Mouse (Mus musculus) ES-E14 (cell line): Measurements from ENCODE around the gene Kif1b. TPM values are rescaled to one million over a fixed set of nuclear protein-coding genes. Genes with fewer than 3 reads are reported as not detected.
A peak's percentile ranks its signal among the peaks of the same experiment; 100 is the strongest.

Experiments
- DNase-seq: peaks from one replicate; pipeline ENCODE4 v3.0.0-alpha.2; 2013; ENCODE audit warnings: low read depth, low spot score
- H3K27ac ChIP-seq: 2 replicates; pipeline ENCODE4 v1.5.1; 2012; ENCODE audit warnings: low read depth, mild to moderate bottlenecking, low read length, moderate library complexity, mixed read lengths; ENCODE audit not compliant: poor library complexity, insufficient read depth, severe bottlenecking
- H3K36me3 ChIP-seq: 2 replicates; pipeline ENCODE4 v1.6.1; 2012; ENCODE audit warnings: mild to moderate bottlenecking, low read length, moderate library complexity, mixed read lengths; ENCODE audit not compliant: control insufficient read depth, poor library complexity, insufficient read depth, severe bottlenecking
- H3K4me1 ChIP-seq, 2 experiments: fragments of 150-350 bp in 1 of 2; sonication (generic) in 1 of 2; 2 replicates each; pipeline ENCODE4 v1.6.1; 2012; ENCODE audit warnings: low read length in 2 of 2, mild to moderate bottlenecking in 1 of 2, mixed read lengths in 1 of 2; ENCODE audit not compliant: control insufficient read depth in 2 of 2, insufficient read depth in 2 of 2, poor library complexity in 1 of 2
- H3K4me3 ChIP-seq, 2 experiments: fragments of 150-350 bp in 1 of 2; sonication (generic) in 1 of 2; 2 replicates each; pipeline ENCODE4 v1.5.1; 2012; ENCODE audit warnings: low read length in 2 of 2, low read depth in 1 of 2, mild to moderate bottlenecking in 1 of 2, mixed read lengths in 1 of 2; ENCODE audit not compliant: insufficient read depth in 1 of 2, poor library complexity in 1 of 2, severe bottlenecking in 1 of 2
- H3K9ac ChIP-seq: 2 replicates; pipeline ENCODE4 v1.6.1; 2012; ENCODE audit warnings: low read depth, mild to moderate bottlenecking, low read length, mixed read lengths; ENCODE audit not compliant: poor library complexity, insufficient read depth, severe bottlenecking
- H3K9me3 ChIP-seq: fragments of 150-350 bp; sonication (generic); 2 replicates; pipeline ENCODE4 v1.6.1; 2012; ENCODE audit warnings: low read depth, mild to moderate bottlenecking, low read length; ENCODE audit not compliant: control insufficient read depth, insufficient read depth
- CHD2 ChIP-seq: IDR thresholded peaks from 2 replicates; pipeline ENCODE4 v1.6.1; 2014; ENCODE audit warnings: mild to moderate bottlenecking, low read depth, low read length, inconsistent platforms
- HCFC1 ChIP-seq: IDR thresholded peaks from 2 replicates; pipeline ENCODE4 v1.6.1; 2012; ENCODE audit warnings: low read length, inconsistent platforms, borderline replicate concordance; ENCODE audit not compliant: insufficient read depth
- MAFK ChIP-seq: IDR thresholded peaks from 2 replicates; pipeline ENCODE4 v1.6.1; 2014; ENCODE audit warnings: mild to moderate bottlenecking, low read depth, low read length, inconsistent platforms; ENCODE audit not compliant: insufficient read depth
- ZC3H11A ChIP-seq: IDR thresholded peaks from 2 replicates; pipeline ENCODE4 v1.6.1; 2012; ENCODE audit warnings: low read depth, mild to moderate bottlenecking, inconsistent platforms, low read length, borderline replicate concordance
- ZNF384 ChIP-seq: IDR thresholded peaks from 2 replicates; pipeline ENCODE4 v1.6.1; 2012; ENCODE audit warnings: low read depth, low read length, inconsistent platforms
- in situ Hi-C, 2 experiments: fragments of 600-800 bp; cut with MboI; formaldehyde crosslinking; loops; one replicate each; pipeline ENCODE4 v1.15.1; 2025; ENCODE audit warnings: low sequenced_read_pairs in 2 of 2, inconsistent platforms in 1 of 2; ENCODE audit not compliant: unreplicated experiment in 2 of 2
- total RNA-seq: library from RNA; depleted of rRNA; stranded (reverse); fragments of 300-350 nt; gene quantifications from 2 replicates; pipeline ENCODE4 v1.2.3, GENCODE M21; 2012

The Kif1b gene
- total RNA-seq, 1 experiment: 27.1 TPM

GRCm38 (mm10) chr4:149282025-149282738, 25.3 kb downstream of the Kif1b start:
- Histone ChIP-seq H3K9ac (no peak overlapping the region), H3K4me1 (peaks cover 0 to 9% of the 10 kb centered on the region in 2 experiments; a peak in 1 of 4 replicates), H3K36me3 (no peaks in the 10 kb centered on the region), H3K9me3 (no peaks in the 10 kb centered on the region), H3K27ac (peak overlapping the region; percentile 42; the same call in 1 of the 2 replicates), H3K4me3 (no peak overlapping the region)
- in situ Hi-C loops: no loop called here
- DNase-seq: no peak
- TF ChIP-seq ZNF384 (no peak), MAFK (no peak), CHD2 (no peak), HCFC1 (no peak), ZC3H11A (no peak)

- in situ Hi-C loops: no loop called here
- Histone ChIP-seq H3K27ac (no peak overlapping the region), H3K9ac (no peak overlapping the region), H3K4me1 (peaks cover 0 to 4% of the 10 kb centered on the region in 2 experiments; a peak in 1 of 4 replicates), H3K36me3 (peaks cover 2% of the 10 kb centered on the region; the same call in 1 of the 2 replicates), H3K9me3 (no peaks in the 10 kb centered on the region), H3K4me3 (no peak overlapping the region)
- TF ChIP-seq HCFC1: no peak
- no peak for TF ChIP-seq CHD2
- TF ChIP-seq ZC3H11A: no peak
- TF ChIP-seq MAFK: no peak
- no peak for TF ChIP-seq ZNF384
- no peak for DNase-seq
Observed at GRCm38 (mm10) chr4:149277571-149277970, 29.9 kb downstream of the Kif1b start.

GRCm38 (mm10) chr4:149273128-149273527, 34.4 kb downstream of the Kif1b start:
- TF ChIP-seq HCFC1 (no peak), CHD2 (no peak), ZC3H11A (no peak), ZNF384 (no peak), MAFK (no peak)
- H3K4me3 ChIP-seq: no peak overlapping the region
- H3K9ac ChIP-seq: no peak overlapping the region
- in situ Hi-C loops: no loop called here
- H3K27ac ChIP-seq: no peak overlapping the region
- peaks cover 3% of the 10 kb centered on the region; the same call in 1 of the 2 replicates for H3K36me3 ChIP-seq
- H3K9me3 ChIP-seq: no peaks in the 10 kb centered on the region
- DNase-seq: peak; percentile 22
- H3K4me1 ChIP-seq: no peaks in the 10 kb centered on the region

- Histone ChIP-seq H3K36me3 (peaks cover 8% of the 10 kb centered on the region; the same call in 1 of the 2 replicates), H3K27ac (no peak overlapping the region), H3K4me3 (no peak overlapping the region), H3K9ac (no peak overlapping the region), H3K9me3 (no peaks in the 10 kb centered on the region), H3K4me1 (no peaks in the 10 kb centered on the region)
- in situ Hi-C loops: no loop called here
- DNase-seq: no peak
- TF ChIP-seq HCFC1: no peak
- no peak for TF ChIP-seq MAFK
- TF ChIP-seq CHD2: no peak
- TF ChIP-seq ZC3H11A: no peak
- TF ChIP-seq ZNF384: no peak
Observed at GRCm38 (mm10) chr4:149270541-149270940, 37.0 kb downstream of the Kif1b start.
